Mouse (Mus musculus): Measurements from ENCODE around the gene Zap70. TPM values are rescaled to one million over a fixed set of nuclear protein-coding genes. Genes with fewer than 3 reads are reported as not detected.

The Zap70 gene
- polyA plus RNA-seq, 1 experiment, result not detected

GRCm38 (mm10) chr1:36768786-36769185, 7.2 kb downstream of the Zap70 start:
- no peak for TF ChIP-seq POLR2A (IDR thresholded peaks at IDR 0.05; ENCODE audit: insufficient read depth, low read depth, low read length)
- no peak for TF ChIP-seq CTCF (IDR thresholded peaks at IDR 0.05; ENCODE audit: insufficient read depth, low read depth, low read length)
- H3K27ac ChIP-seq (ENCODE audit: insufficient read depth, low read depth, low read length), result no peak overlapping the region
- 79% methylated on average over 5 of the region's 5 CpGs for WGBS
- H3K4me3 ChIP-seq (ENCODE audit: insufficient read depth, low read depth, low read length), result no peak overlapping the region
- H3K4me1 ChIP-seq (ENCODE audit: control insufficient read depth, insufficient read depth, low read length), result peaks cover 9% of the 10 kb centered on the region

- no peak overlapping the region for H3K27ac ChIP-seq (ENCODE audit: insufficient read depth, low read depth, low read length)
- H3K4me1 ChIP-seq (ENCODE audit: control insufficient read depth, insufficient read depth, low read length), result peaks cover 9% of the 10 kb centered on the region
- no peak for TF ChIP-seq POLR2A (IDR thresholded peaks at IDR 0.05; ENCODE audit: insufficient read depth, low read depth, low read length)
- TF ChIP-seq CTCF (IDR thresholded peaks at IDR 0.05; ENCODE audit: insufficient read depth, low read depth, low read length), result no peak
- WGBS, result 89% methylated on average over 1 of the region's 1 CpGs
- no peak overlapping the region for H3K4me3 ChIP-seq (ENCODE audit: insufficient read depth, low read depth, low read length)
These were observed 8.4 kb downstream of the Zap70 start for GRCm38 (mm10) chr1:36769951-36770350.

DNA sequence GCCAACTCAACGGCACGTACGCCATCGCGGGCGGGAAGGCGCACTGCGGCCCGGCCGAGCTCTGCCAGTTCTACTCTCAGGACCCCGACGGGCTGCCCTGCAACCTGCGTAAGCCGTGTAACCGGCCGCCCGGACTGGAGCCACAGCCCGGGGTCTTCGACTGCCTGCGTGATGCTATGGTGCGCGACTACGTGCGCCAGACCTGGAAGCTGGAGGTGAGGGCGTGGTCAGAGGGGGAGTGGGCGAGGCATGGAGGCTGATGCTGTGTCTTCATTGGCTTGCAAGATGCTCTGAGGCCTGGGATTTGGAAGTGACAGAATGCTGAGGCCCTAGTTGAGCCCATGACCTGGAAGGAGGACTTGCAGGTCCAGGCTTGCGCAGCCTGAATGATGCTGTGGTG, 9.4 kb downstream of the Zap70 start:
- TF ChIP-seq POLR2A (IDR thresholded peaks at IDR 0.05; ENCODE audit: insufficient read depth, low read depth, low read length), result no peak
- no peak for TF ChIP-seq CTCF (IDR thresholded peaks at IDR 0.05; ENCODE audit: insufficient read depth, low read depth, low read length)
- Histone ChIP-seq H3K4me1 (ENCODE audit: control insufficient read depth, insufficient read depth, low read length) (peaks cover 9% of the 10 kb centered on the region), H3K4me3 (ENCODE audit: insufficient read depth, low read depth, low read length) (no peak overlapping the region), H3K27ac (ENCODE audit: insufficient read depth, low read depth, low read length) (no peak overlapping the region)
- WGBS, result 34% methylated on average over 27 of the region's 27 CpGs

DNA sequence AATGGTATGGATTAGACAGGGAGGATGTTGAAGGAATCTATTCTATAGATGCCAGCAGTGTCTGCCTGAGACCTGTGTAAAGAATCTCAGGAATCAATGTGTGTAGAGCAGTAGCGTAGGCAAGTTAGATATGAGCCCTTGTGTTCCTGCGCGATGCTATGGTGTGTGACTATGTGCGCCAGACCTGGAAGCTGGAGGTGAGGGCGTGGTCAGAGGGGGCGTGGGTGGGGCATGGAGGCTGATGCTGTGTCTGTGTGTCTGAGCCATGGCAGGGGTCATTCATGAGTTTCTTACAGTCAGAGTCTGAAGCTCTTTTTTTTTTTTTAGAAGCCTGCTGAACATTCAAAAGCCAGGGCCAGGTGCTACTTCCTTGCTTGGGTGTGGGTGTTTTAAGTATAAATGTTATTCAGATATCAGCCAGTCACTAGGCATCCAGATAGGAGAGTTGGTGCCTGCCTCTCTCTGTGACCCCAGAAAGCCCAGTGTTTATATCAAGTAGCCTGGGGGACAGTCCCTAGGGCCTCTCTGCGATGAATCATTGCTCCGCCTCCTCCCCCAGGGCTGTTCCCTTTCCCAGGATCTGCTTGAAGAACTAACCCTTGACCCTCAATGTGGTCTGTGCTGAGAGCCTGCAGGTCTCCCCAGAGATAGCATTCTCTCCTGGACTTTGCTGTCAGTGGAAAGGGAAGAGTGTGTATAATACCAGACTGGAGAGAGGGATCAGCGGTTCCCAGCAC, 10.8 kb downstream of the Zap70 start:
- 88% methylated on average over 9 of the region's 9 CpGs for WGBS
- no peak overlapping the region for H3K27ac ChIP-seq (ENCODE audit: insufficient read depth, low read depth, low read length)
- no peak overlapping the region for H3K4me3 ChIP-seq (ENCODE audit: insufficient read depth, low read depth, low read length)
- TF ChIP-seq POLR2A (IDR thresholded peaks at IDR 0.05; ENCODE audit: insufficient read depth, low read depth, low read length) (no peak), CTCF (IDR thresholded peaks at IDR 0.05; ENCODE audit: insufficient read depth, low read depth, low read length) (no peak)
- H3K4me1 ChIP-seq (ENCODE audit: control insufficient read depth, insufficient read depth, low read length), result peaks cover 3% of the 10 kb centered on the region

GRCm38 (mm10) chr1:36780793-36781192, 19.2 kb downstream of the Zap70 start:
- Histone ChIP-seq H3K4me1 (ENCODE audit: control insufficient read depth, insufficient read depth, low read length) (peaks cover 9% of the 10 kb centered on the region), H3K4me3 (ENCODE audit: insufficient read depth, low read depth, low read length) (no peak overlapping the region), H3K27ac (ENCODE audit: insufficient read depth, low read depth, low read length) (no peak overlapping the region)
- no peak for TF ChIP-seq CTCF (IDR thresholded peaks at IDR 0.05; ENCODE audit: insufficient read depth, low read depth, low read length)
- no peak for TF ChIP-seq POLR2A (IDR thresholded peaks at IDR 0.05; ENCODE audit: insufficient read depth, low read depth, low read length)
- 92% methylated on average over 13 of the region's 13 CpGs for WGBS

DNA sequence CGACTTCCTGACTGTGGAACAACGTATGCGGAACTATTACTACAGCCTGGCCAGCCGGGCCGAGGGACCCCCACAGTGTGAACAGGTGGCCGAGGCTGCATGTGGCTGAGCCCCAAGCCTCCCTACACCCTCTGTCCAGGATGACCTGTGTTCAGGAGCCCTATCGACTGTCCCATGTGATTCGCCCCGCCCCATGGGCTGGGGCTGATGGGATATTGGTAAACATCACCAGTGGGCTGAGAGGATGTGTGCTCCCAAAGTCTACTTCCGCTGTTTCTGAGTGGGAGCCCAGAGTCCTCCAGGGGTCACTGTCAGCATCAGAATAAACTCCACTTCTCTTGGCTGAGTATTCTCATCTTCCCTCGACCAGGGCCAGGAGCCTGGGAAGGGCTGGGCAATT, 20.9 kb downstream of the Zap70 start:
- peaks cover 9% of the 10 kb centered on the region for H3K4me1 ChIP-seq (ENCODE audit: control insufficient read depth, insufficient read depth, low read length)
- no peak overlapping the region for H3K4me3 ChIP-seq (ENCODE audit: insufficient read depth, low read depth, low read length)
- TF ChIP-seq CTCF (IDR thresholded peaks at IDR 0.05; ENCODE audit: insufficient read depth, low read depth, low read length) (no peak), POLR2A (IDR thresholded peaks at IDR 0.05; ENCODE audit: insufficient read depth, low read depth, low read length) (no peak)
- H3K27ac ChIP-seq (ENCODE audit: insufficient read depth, low read depth, low read length), result no peak overlapping the region
- 85% methylated on average over 11 of the region's 11 CpGs for WGBS

GRCm38 (mm10) chr1:36784365-36785134, 23.0 kb downstream of the Zap70 start:
- peaks cover 9% of the 10 kb centered on the region for H3K4me1 ChIP-seq (ENCODE audit: control insufficient read depth, insufficient read depth, low read length)
- 3% methylated on average over 20 of the region's 20 CpGs for WGBS
- H3K27ac ChIP-seq (ENCODE audit: insufficient read depth, low read depth, low read length), result no peak overlapping the region
- TF ChIP-seq POLR2A (IDR thresholded peaks at IDR 0.05; ENCODE audit: insufficient read depth, low read depth, low read length) (no peak), CTCF (IDR thresholded peaks at IDR 0.05; ENCODE audit: insufficient read depth, low read depth, low read length) (peak; percentile 80)
- H3K4me3 ChIP-seq (ENCODE audit: insufficient read depth, low read depth, low read length), result peak overlapping the region; percentile 54

- H3K4me3 ChIP-seq (ENCODE audit: insufficient read depth, low read depth, low read length), result peak overlapping the region; percentile 54
- TF ChIP-seq POLR2A (IDR thresholded peaks at IDR 0.05; ENCODE audit: insufficient read depth, low read depth, low read length), result no peak
- TF ChIP-seq CTCF (IDR thresholded peaks at IDR 0.05; ENCODE audit: insufficient read depth, low read depth, low read length), result no peak
- H3K27ac ChIP-seq (ENCODE audit: insufficient read depth, low read depth, low read length), result no peak overlapping the region
- H3K4me1 ChIP-seq (ENCODE audit: control insufficient read depth, insufficient read depth, low read length), result peaks cover 9% of the 10 kb centered on the region
- WGBS, result 1% methylated on average over 16 of the region's 16 CpGs
These were observed 23.6 kb downstream of the Zap70 start for GRCm38 (mm10) chr1:36785238-36785641.

- H3K27ac ChIP-seq (ENCODE audit: insufficient read depth, low read depth, low read length), result no peak overlapping the region
- peaks cover 9% of the 10 kb centered on the region for H3K4me1 ChIP-seq (ENCODE audit: control insufficient read depth, insufficient read depth, low read length)
- no peak overlapping the region for H3K4me3 ChIP-seq (ENCODE audit: insufficient read depth, low read depth, low read length)
- WGBS, result 94% methylated on average over 7 of the region's 7 CpGs
- TF ChIP-seq POLR2A (IDR thresholded peaks at IDR 0.05; ENCODE audit: insufficient read depth, low read depth, low read length), result no peak
- no peak for TF ChIP-seq CTCF (IDR thresholded peaks at IDR 0.05; ENCODE audit: insufficient read depth, low read depth, low read length)
These were observed 24.8 kb downstream of the Zap70 start for GRCm38 (mm10) chr1:36786377-36786776.
